Mouse (Mus musculus) embryonic facial prominence, embryonic 12.5 days (tissue): ENCODE data around the gene Apobec2. TPM values are rescaled to one million over a fixed set of nuclear protein-coding genes. Genes with fewer than 3 reads are reported as not detected.

Experiments used
- ATAC-seq: fragments of 200-750 bp; cut with Nextera tagmentation; 2 replicates; pipeline ENCODE4 v1.8.0; 2017; ENCODE audit not compliant: insufficient number of reproducible peaks, insufficient read depth, low FRiP score, low TSS enrichment
- H3K27ac ChIP-seq: fragments of 300-500 bp; sonication (generic); 2 replicates; pipeline ENCODE4 v1.5.1; 2016; ENCODE audit warnings: mild to moderate bottlenecking
- H3K27me3 ChIP-seq: fragments of 300-500 bp; sonication (generic); 2 replicates; pipeline ENCODE4 v1.6.1; 2016; ENCODE audit warnings: mild to moderate bottlenecking, moderate library complexity
- H3K36me3 ChIP-seq: fragments of 300-500 bp; sonication (generic); 2 replicates; pipeline ENCODE4 v1.6.1; 2016; ENCODE audit warnings: mild to moderate bottlenecking
- H3K4me1 ChIP-seq: fragments of 300-500 bp; sonication (generic); 2 replicates; pipeline ENCODE4 v1.6.1; 2016
- H3K4me2 ChIP-seq: fragments of 300-500 bp; sonication (generic); replicated peaks from 2 replicates; pipeline ENCODE4 v1.6.1; 2016; ENCODE audit warnings: mild to moderate bottlenecking, moderate library complexity
- H3K4me3 ChIP-seq: fragments of 300-500 bp; sonication (generic); 2 replicates; pipeline ENCODE4 v1.5.1; 2016; ENCODE audit warnings: mild to moderate bottlenecking
- H3K9ac ChIP-seq: fragments of 300-500 bp; sonication (generic); 2 replicates; pipeline ENCODE4 v1.6.1; 2016; ENCODE audit warnings: mild to moderate bottlenecking, moderate library complexity
- H3K9me3 ChIP-seq: fragments of 300-500 bp; sonication (generic); 2 replicates; pipeline ENCODE4 v1.6.1; 2016; ENCODE audit warnings: mild to moderate bottlenecking, moderate library complexity
- whole genome bisulfite sequencing: fragments of 180-500 bp; shearing (Covaris S2); methylation state at CpG from one replicate; pipeline ENCODE4 v1.1.7; 2016; 5-methylcytosine and 5-hydroxymethylcytosine counted together
- polyA plus RNA-seq: library from polyadenylated mRNA; unstranded; fragments of >200 nt; fragmentation: Nextera tagmentation; extraction: Ambion mirVana; gene quantifications from 2 replicates; pipeline ENCODE4 v1.2.1, GENCODE M21; 2016

Apobec2 gene
- polyA plus RNA-seq, 1 experiment from 2014 or later = 5.7 TPM

- H3K9me3 ChIP-seq = no peaks in the 10 kb centered on the region
- ATAC-seq = no peak
Measured at GRCm38 (mm10) chr17:48433689-48434330, 1.1 kb upstream of the Apobec2 start.

GRCm38 (mm10) chr17:48433006-48433655, 401 bp upstream of the Apobec2 start:
- Histone ChIP-seq H3K4me2 (no peak overlapping the region), H3K27me3 (no peaks in the 10 kb centered on the region), H3K36me3 (no peaks in the 10 kb centered on the region), H3K4me3 (no peak overlapping the region), H3K9ac (no peak overlapping the region), H3K9me3 (no peaks in the 10 kb centered on the region), H3K4me1 (peaks cover 13% of the 10 kb centered on the region; the same call in 1 of the 2 replicates), H3K27ac (no peak overlapping the region)
- no peak for ATAC-seq
- 70% methylated on average over 20 of the region's 20 CpGs for WGBS

More at GRCm38 (mm10) chr17:48433689-48434330, 1.1 kb upstream of the Apobec2 start:
- H3K4me1 ChIP-seq = peaks cover 9% of the 10 kb centered on the region; the same call in 1 of the 2 replicates
- H3K9ac ChIP-seq = no peak overlapping the region
- H3K27me3 ChIP-seq = no peaks in the 10 kb centered on the region
- H3K27ac ChIP-seq = no peak overlapping the region
- 64% methylated on average over 6 of the region's 6 CpGs for WGBS
- H3K4me3 ChIP-seq = no peak overlapping the region
- no peak overlapping the region for H3K4me2 ChIP-seq
- no peaks in the 10 kb centered on the region for H3K36me3 ChIP-seq

- no peak for ATAC-seq
- Histone ChIP-seq H3K9ac (no peak overlapping the region), H3K27me3 (no peaks in the 10 kb centered on the region), H3K9me3 (no peaks in the 10 kb centered on the region), H3K27ac (peak overlapping the region; percentile 43; the same call in 1 of the 2 replicates), H3K4me1 (peaks cover 16% of the 10 kb centered on the region), H3K4me2 (no peak overlapping the region), H3K36me3 (no peaks in the 10 kb centered on the region), H3K4me3 (no peak overlapping the region)
- WGBS = 66% methylated on average over 5 of the region's 5 CpGs
Measured at GRCm38 (mm10) chr17:48431054-48431453, 1.7 kb downstream of the Apobec2 start.

DNA sequence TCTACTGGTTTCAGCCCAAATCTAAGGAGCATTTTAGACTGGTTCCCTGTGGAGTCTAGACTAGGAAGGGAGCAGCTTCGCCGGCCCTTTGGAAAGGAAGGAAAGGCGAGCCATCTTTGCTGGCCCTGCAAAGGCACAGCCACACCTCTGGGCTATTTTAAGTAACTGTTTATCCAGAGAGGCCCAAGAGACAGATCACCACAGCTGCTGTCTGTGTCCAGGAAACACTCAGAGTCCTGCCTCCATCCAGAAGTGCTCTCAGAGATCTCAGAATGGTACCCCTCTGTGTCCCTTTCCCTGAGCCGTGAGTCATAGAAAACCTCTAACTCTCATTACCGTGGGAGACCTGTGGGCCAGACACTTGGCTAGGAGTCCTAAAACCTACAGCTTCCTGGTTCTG, 2.3 kb downstream of the Apobec2 start:
- peak overlapping the region; percentile 43 for H3K27ac ChIP-seq
- 26% methylated on average over 5 of the region's 5 CpGs for WGBS

GRCm38 (mm10) chr17:48427852-48428530, 4.7 kb downstream of the Apobec2 start:
- Histone ChIP-seq H3K4me3 (no peak overlapping the region), H3K36me3 (no peaks in the 10 kb centered on the region), H3K27me3 (no peaks in the 10 kb centered on the region), H3K27ac (no peak overlapping the region), H3K4me1 (peaks cover 21% of the 10 kb centered on the region), H3K4me2 (no peak overlapping the region), H3K9ac (no peak overlapping the region), H3K9me3 (no peaks in the 10 kb centered on the region)
- ATAC-seq = no peak
- 44% methylated on average over 11 of the region's 11 CpGs for WGBS

More for the DNA sequence above, 2.3 kb downstream of the Apobec2 start:
- Histone ChIP-seq H3K27me3 (no peaks in the 10 kb centered on the region), H3K9me3 (no peaks in the 10 kb centered on the region), H3K4me3 (no peak overlapping the region), H3K4me2 (no peak overlapping the region), H3K9ac (no peak overlapping the region), H3K4me1 (peaks cover 21% of the 10 kb centered on the region), H3K36me3 (no peaks in the 10 kb centered on the region)
- no peak for ATAC-seq

GRCm38 (mm10) chr17:48426991-48427750, 5.6 kb downstream of the Apobec2 start:
- no peak overlapping the region for H3K4me3 ChIP-seq
- H3K4me1 ChIP-seq = peaks cover 21% of the 10 kb centered on the region
- H3K9ac ChIP-seq = no peak overlapping the region
- H3K4me2 ChIP-seq = no peak overlapping the region
- no peaks in the 10 kb centered on the region for H3K27me3 ChIP-seq
- no peak overlapping the region for H3K27ac ChIP-seq
- H3K9me3 ChIP-seq = no peaks in the 10 kb centered on the region
- no peak for ATAC-seq
- 43% methylated on average over 13 of the region's 13 CpGs for WGBS
- H3K36me3 ChIP-seq = no peaks in the 10 kb centered on the region

DNA sequence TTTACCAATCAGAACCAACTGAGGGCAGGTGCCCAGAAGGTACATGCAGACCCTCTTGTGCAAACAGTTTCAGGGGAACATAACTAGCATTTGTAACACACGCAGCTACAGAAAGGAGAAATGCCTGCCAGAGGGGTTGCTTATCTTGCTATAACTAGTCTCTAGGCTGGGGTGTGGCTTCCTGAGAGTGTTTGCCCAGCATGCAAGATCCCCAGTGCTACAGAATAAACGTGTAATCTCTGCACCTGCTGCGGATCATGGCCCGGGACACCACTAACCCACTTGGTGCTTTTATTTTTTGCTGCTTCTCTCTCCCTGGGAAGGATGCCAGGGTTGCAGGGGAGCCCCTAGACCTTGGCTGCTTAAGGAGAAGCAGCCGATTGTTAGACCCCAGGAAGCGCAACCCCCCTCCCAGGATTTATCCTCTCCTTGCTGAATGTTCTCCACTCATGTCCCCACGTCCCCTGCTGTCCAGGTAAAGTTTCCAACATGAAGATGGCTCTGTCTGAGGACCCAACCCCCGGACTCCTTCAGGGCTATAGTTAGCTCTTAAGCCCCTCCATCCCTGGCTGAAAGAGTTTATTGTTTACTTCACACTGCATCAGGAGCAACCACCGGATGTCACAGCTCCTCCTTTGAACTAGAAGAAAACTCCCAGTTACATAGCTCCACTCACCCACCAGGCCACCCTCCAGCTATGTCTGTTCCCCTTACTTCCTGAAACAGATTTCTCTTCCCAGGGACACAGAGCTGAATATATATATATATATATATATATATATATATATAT, 6.7 kb downstream of the Apobec2 start:
- no peak for ATAC-seq
- Histone ChIP-seq H3K36me3 (no peaks in the 10 kb centered on the region), H3K4me1 (peaks cover 21% of the 10 kb centered on the region), H3K4me3 (no peak overlapping the region), H3K27ac (no peak overlapping the region), H3K4me2 (no peak overlapping the region), H3K9me3 (no peaks in the 10 kb centered on the region), H3K9ac (no peak overlapping the region), H3K27me3 (no peaks in the 10 kb centered on the region)
- 39% methylated on average over 9 of the region's 9 CpGs for WGBS

GRCm38 (mm10) chr17:48424237-48424636, 8.5 kb downstream of the Apobec2 start:
- H3K36me3 ChIP-seq = no peaks in the 10 kb centered on the region
- no peaks in the 10 kb centered on the region for H3K9me3 ChIP-seq
- no peak overlapping the region for H3K27ac ChIP-seq
- no peaks in the 10 kb centered on the region for H3K27me3 ChIP-seq
- 86% methylated on average over 9 of the region's 9 CpGs for WGBS
- no peak overlapping the region for H3K9ac ChIP-seq
- H3K4me1 ChIP-seq = peaks cover 21% of the 10 kb centered on the region
- no peak overlapping the region for H3K4me3 ChIP-seq
- no peak overlapping the region for H3K4me2 ChIP-seq
- no peak for ATAC-seq

- Histone ChIP-seq H3K36me3 (peaks cover 22% of the 10 kb centered on the region), H3K4me3 (no peak overlapping the region), H3K9me3 (no peaks in the 10 kb centered on the region), H3K27ac (no peak overlapping the region), H3K4me1 (no peaks in the 10 kb centered on the region), H3K9ac (no peak overlapping the region), H3K27me3 (no peaks in the 10 kb centered on the region), H3K4me2 (no peak overlapping the region)
- ATAC-seq = no peak
- 74% methylated on average over 2 of the region's 2 CpGs for WGBS
Measured at GRCm38 (mm10) chr17:48419571-48419970, 13.2 kb downstream of the Apobec2 start.

- Histone ChIP-seq H3K36me3 (peaks cover 30% of the 10 kb centered on the region), H3K4me2 (no peak overlapping the region)
- WGBS = 76% methylated on average over 1 of the region's 1 CpGs
Measured at GRCm38 (mm10) chr17:48418781-48419180, 13.9 kb downstream of the Apobec2 start.

DNA sequence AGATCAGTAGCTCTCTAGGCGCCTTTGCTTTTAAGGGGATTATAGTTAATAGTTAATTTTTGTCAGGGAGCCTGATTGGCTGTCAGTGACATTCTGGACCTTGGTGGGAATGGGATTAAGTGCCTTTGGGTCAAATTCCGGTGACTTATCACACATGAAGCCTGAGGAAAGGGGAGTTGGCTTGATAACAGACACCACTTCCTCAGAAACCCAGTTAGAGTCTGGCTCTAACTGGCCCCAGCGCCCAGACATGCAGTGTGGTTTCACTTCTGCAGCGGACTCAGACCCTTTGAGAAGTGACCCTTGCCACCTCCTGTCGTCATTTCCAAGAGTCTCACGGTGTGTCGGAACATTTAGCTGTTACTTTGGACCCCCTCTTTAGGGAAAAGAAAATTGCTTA, 14.6 kb downstream of the Apobec2 start:
- H3K36me3 ChIP-seq = peaks cover 34% of the 10 kb centered on the region
- H3K4me1 ChIP-seq = no peaks in the 10 kb centered on the region
- no peaks in the 10 kb centered on the region for H3K9me3 ChIP-seq
- no peak for ATAC-seq
- 66% methylated on average over 7 of the region's 7 CpGs for WGBS
- no peak overlapping the region for H3K9ac ChIP-seq
- H3K4me3 ChIP-seq = no peak overlapping the region
- no peak overlapping the region for H3K4me2 ChIP-seq
- no peaks in the 10 kb centered on the region for H3K27me3 ChIP-seq
- no peak overlapping the region for H3K27ac ChIP-seq

More at GRCm38 (mm10) chr17:48418781-48419180, 13.9 kb downstream of the Apobec2 start:
- H3K4me1 ChIP-seq = no peaks in the 10 kb centered on the region
- ATAC-seq = no peak
- H3K9ac ChIP-seq = no peak overlapping the region
- no peaks in the 10 kb centered on the region for H3K27me3 ChIP-seq
- H3K9me3 ChIP-seq = no peaks in the 10 kb centered on the region
- no peak overlapping the region for H3K4me3 ChIP-seq
- H3K27ac ChIP-seq = no peak overlapping the region
